Mouse (Mus musculus) 3T3-L1 (cell line): ENCODE measurements around the gene Faf2.
"Not testable (repeated sequence)": the region's sequence is repeated elsewhere in the genome, so short reads cannot be mapped to it uniquely, and the experiment has no call there.

Source experiments
- DNase-seq: peaks from one replicate; pipeline ENCODE4 v3.0.0-alpha.2; 2015; ENCODE audit warnings: low read depth, low spot score

Faf2 gene

DNA sequence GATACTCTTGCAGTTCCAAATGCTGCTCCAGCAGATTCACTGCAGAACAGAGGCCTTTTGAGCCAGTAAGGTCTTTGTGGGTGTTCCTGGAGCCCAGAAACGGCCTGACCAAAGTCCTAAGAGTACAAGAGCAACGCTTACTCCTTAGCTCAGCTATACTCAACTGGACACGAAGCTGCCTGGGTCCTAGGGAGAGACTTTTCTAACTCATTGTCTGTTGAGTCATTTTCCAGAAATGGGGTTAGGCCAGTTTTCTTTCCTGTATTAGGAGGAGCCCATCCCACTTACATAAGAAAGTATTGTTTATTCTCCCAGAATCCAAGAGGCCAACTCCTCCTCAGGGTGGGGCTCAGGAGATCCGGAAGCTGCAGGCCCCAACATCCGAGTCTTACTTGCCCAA is 16.2 kb upstream of the Faf2 start:
- DNase-seq = peak; percentile 48

DNA sequence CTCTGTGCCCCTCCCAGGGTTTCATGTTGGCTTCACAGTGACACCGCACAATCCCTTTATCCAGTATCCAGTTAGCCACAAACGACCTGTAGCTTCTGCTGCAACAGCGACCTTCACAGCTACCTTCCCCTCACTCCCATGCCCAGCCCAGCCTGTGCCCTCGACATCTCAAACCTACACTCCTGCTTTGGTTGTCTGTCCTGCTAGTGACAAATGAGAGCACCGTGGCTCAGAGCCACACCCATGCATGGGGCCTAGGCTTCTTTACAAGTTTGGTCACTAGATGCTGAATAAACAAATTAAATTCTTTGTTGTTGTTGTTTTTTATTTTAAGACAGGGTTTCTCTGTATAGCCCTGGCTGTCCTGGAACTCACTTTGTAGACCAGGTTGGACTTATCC is 14.4 kb upstream of the Faf2 start:
- DNase-seq = no peak

DNA sequence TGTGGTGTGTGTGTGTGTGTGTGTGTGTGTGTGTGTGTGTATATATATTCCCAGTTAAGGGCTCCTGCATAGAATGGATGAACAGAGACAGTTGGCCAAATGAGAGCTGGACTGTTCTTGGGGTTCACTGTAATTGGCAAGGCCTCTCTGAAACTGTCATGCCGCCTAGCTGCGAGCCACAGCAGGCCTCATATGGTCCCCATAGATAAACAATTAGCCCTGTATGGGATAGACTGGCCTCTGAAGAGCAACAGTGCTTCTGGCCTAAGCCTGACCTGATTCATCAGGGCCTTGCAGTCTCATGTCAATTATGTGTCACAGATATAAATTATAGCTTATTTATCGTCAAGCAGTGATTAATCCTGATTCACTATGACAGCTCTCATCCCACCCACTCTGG is 13.6 kb upstream of the Faf2 start:
- no peak for DNase-seq

DNA sequence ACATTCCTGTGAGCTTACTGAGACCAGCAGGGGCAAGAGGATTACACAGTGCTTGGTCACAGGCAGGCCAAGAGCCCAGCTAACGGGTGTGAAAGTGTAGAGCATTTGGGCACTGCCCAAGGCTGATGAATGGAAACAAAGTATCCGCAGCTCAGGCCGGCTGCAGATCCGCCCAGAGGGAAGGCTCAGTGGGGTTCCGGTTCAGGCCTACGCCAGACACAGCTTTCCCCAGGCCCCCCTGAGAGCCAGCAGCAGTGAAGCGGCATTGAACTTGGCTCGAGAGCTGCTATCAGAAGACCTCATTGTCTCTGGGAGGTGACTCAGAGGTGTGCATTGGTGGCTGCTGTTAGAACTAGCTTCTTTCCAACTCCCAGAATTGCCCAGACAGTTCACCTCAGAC is 12.9 kb upstream of the Faf2 start:
- DNase-seq = peak; percentile 75

- DNase-seq = no peak
Observed at GRCm38 (mm10) chr13:54609301-54609700, 12.3 kb upstream of the Faf2 start.

DNA sequence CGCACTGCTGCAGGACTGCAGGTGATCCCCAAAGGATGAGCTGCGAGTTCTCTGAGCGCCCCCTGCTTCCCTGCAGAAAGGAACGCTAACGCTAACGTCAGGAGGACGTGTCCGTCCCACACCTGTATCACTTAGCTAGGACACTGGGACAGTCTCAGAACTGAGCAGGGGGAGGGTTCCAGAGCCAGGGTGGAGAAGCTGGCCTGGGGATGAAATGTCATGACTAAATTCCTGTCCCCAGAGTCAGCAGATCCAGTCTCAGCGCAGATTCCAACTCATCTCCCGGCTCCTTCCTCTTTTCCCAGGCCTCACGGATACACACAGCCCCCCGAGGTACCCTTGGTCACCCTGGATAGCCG is 11.0 kb upstream of the Faf2 start:
- no peak for DNase-seq

DNA sequence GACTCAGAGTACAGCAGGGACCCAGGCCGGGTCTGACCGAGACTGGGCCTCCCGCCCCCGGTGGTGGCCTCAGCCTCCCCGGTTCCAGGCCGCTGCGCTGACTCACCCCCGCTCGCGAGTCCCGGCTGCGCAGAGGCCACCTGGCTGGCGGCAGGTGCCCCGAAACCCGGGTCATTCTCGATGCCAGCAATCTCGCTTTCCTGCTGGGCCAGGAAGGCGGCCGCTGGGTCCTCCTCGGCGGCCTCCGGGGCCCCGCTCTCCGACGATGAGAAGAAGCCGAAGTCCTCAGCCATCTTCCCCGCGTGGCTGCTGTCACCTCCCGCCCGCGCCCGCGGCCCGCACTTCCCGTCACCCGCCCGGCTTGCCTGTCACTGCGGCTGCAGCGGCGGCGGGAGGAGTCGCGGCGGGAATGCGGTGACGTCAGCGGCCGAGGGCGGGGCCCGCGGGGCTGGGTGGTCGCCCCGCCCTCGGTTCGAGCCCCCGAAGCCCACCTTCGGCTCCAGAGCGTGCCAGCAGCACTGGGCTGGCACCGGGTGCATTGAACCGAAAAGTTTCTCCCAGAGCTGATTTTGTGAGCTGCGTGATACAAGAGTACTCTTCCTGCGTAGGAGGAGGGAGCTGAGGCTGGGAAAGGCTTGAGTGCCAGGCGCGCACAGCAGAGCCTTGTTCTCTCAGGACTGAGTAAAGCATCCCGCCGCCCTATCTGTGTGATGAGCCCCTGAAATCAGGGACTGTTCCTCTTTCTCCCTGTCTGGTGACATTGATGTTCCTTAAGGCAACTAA is 10.4 kb upstream of the Faf2 start, which contains the start of gene Cltb:
Gene Cltb, minus strand, starts transcription at position 373 of the 783 bp plus-strand sequence.
- DNase-seq = peak; percentile 58

DNA sequence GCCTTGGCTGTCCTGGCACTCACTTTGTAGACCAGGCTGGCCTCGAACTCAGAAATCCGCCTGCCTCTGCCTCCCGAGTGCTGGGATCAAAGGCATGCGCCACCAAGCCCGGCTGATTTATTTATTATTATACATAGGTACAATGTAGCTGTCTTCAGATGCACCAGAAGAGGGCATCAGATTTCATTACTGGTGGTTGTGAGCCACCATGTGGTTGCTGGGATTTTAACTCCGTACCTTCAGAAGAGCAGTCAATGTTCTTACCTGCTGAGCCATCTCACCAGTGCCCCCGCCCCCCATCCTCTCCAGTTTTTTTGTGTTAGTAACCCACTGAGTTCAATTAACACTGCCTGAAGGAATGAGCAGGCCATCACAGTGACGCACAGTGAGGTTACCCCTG is 8.4 kb upstream of the Faf2 start:
- not testable (repeated sequence) for DNase-seq

GRCm38 (mm10) chr13:54616307-54616706 is 5.3 kb upstream of the Faf2 start:
- DNase-seq = no peak

DNA sequence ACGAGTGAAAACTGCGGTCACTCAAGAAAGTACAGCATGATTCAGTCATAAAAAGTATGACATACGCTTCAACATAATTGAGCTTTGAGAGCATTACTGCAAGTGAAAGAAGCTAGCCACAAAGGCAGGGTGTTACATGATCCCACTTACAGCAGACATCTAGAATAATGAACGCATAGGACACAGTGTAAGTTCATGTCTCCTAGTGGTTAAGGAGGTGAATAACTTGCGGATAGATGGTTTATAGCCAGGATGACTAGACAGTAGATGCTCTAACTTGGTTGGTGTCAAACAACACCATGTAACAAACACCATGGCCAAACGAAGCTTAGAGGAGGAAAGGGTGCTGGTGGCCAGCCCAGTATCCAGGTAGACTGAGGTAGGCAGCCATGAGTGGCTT is 4.6 kb upstream of the Faf2 start:
- DNase-seq = peak; percentile 47

DNA sequence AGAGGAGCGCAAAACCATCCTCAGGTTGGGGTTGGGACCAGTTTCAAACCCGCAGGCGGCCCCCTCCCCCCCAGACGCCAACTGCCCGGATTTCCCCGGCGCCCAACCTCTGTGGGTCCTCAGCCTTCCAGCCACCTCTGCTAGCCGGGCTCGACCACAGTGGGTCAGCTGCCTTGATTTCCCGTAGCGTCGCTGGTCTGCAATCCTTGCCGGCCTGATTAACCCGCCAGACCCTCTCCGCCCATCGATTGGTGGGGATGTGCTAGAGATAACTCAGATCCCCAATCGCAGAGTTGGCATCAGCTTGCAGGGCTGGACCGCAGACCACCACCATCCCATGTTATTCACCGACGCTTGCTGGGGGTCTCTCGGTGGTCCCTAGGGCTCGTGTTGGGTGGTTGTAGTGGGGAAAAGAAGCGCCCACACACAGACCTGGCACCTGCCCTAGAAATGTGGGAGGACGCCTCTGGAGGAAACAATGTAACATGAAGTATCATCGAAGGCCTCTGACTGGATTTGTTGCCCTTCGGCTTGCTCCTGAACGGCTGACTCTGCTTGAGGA is 457 bp downstream of the Faf2 start:
- DNase-seq = peak; percentile 57

- DNase-seq = peak; percentile 72
Observed at GRCm38 (mm10) chr13:54629128-54629527, 7.5 kb downstream of the Faf2 start.

DNA sequence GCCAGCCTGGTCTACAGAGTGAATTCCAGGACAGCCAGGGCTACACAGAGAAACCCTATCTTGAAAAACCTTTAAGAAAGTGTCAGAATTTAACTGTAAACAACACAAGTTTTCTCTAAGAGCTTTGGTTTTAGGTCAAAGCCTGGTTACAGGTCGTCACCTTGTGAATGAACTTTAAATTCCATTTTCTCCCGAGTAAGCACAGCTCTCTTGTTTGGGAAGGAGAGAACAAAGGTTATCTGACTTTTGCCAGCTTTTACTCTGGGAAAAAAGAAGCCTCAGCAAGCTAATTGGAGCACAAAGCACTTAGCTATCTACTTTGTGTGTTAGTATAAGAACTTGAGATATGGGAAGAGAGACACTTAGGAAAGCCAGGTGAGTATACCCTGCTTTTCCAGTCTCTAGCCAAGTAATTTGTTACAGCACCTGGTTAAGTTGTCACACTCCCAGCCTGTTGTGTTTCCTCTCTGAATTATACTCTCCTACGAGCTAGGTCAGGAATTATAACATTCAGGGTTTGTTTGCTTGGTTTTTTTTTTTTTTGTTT is 11.2 kb downstream of the Faf2 start:
- DNase-seq = no peak

DNA sequence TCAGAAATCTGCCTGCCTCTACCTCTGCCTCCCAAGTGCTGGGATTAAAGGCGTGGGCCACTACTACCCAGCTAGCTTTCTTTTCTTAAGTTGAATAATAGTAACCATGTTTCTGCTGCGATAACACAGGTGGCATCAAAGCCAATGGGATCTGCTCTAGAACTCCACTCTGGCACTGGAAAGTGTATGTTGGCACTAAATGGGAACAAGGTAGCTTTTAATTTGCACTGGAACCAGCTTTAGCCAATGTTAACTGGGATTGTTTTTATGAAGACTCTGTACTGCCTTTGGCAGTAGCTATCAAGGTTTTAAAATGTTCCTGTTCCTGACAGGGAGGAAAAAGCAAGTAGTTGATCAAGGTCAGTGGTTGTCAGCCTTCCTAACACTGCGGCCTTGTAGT is 13.4 kb downstream of the Faf2 start:
- no peak for DNase-seq

GRCm38 (mm10) chr13:54650461-54650860 is 28.9 kb downstream of the Faf2 start:
- DNase-seq = no peak

GRCm38 (mm10) chr13:54660877-54661276 is 39.3 kb downstream of the Faf2 start:
- DNase-seq = no peak

- no peak for DNase-seq
Observed at GRCm38 (mm10) chr13:54661358-54661757, 39.8 kb downstream of the Faf2 start.

DNA sequence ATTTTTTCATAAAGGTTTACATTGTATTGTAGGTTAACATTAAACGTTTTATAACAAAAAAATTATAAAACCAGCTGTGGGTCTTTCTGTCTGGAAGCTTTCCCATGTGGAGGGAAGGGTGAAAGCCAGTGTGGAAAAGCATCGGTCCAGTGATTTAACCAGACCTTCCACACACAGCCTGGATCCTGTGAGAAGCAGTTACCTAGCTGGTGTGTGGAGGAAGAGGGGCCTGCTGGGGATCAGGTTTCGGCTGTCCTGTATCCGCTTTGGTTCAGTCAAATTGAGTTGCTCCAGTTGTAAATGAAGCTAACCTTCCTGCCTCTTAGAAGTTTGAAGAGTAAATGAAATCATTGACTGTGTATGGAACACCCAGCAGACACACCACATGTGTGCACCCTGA is 42.4 kb downstream of the Faf2 start:
- DNase-seq = no peak

GRCm38 (mm10) chr13:54664509-54664908 is 42.9 kb downstream of the Faf2 start:
- no peak for DNase-seq

DNA sequence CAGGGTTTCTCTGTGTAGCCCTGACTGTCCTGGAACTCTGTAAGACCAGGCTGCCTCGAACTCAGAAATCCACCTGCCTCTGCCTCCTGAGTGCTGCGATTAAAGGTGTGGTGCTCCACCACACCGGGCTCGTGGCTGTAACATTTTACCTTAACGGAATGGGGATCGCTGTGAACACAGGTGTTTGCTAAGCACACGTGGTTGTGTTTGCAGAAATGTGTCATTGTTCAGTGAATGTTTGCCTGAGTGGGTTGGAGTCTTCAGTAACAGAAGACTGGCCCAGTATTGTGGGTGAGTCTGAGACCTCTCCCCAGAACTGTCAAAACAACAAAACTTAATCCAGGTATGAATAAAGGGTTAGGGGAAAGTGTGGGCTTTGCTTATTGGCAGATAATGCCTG is 43.5 kb downstream of the Faf2 start:
- DNase-seq = no peak

GRCm38 (mm10) chr13:54670491-54670890 is 48.9 kb downstream of the Faf2 start:
- peak; percentile 75 for DNase-seq

GRCm38 (mm10) chr13:54675895-54676590 is 54.5 kb downstream of the Faf2 start:
- no peak for DNase-seq

- DNase-seq = no peak
Observed at GRCm38 (mm10) chr13:54678263-54678662, 56.7 kb downstream of the Faf2 start.
